Mouse (Mus musculus) kidney, embryonic 15.5 days (tissue): ENCODE measurements around the gene Mx1. TPM values are rescaled to one million over a fixed set of nuclear protein-coding genes. Genes with fewer than 3 reads are reported as not detected.

Source experiments
- ATAC-seq: fragments of 200-750 bp; cut with Nextera tagmentation; replicated peaks from 2 replicates; pipeline ENCODE4 v1.8.0; 2017; ENCODE audit warnings: moderate TSS enrichment; ENCODE audit not compliant: low FRiP score
- H3K27ac ChIP-seq: fragments of 300-500 bp; sonication (generic); 2 replicates; pipeline ENCODE4 v1.5.1; 2015; ENCODE audit warnings: mild to moderate bottlenecking, inconsistent platforms
- H3K27me3 ChIP-seq: fragments of 300-500 bp; sonication (generic); 2 replicates; pipeline ENCODE4 v1.6.1; 2015; ENCODE audit warnings: inconsistent platforms
- H3K36me3 ChIP-seq: fragments of 300-500 bp; sonication (generic); 2 replicates; pipeline ENCODE4 v1.6.1; 2015; ENCODE audit warnings: inconsistent platforms
- H3K4me1 ChIP-seq: fragments of 300-500 bp; sonication (generic); 2 replicates; pipeline ENCODE4 v1.6.1; 2015; ENCODE audit warnings: inconsistent platforms
- H3K4me2 ChIP-seq: fragments of 300-500 bp; sonication (generic); 2 replicates; pipeline ENCODE4 v1.6.1; 2015; ENCODE audit warnings: moderate library complexity, mild to moderate bottlenecking, inconsistent platforms
- H3K4me3 ChIP-seq: fragments of 300-500 bp; sonication (generic); replicated peaks from 2 replicates; pipeline ENCODE4 v1.5.1; 2015; ENCODE audit warnings: mild to moderate bottlenecking, inconsistent platforms
- H3K9ac ChIP-seq: fragments of 300-500 bp; sonication (generic); 2 replicates; pipeline ENCODE4 v1.6.1; 2015; ENCODE audit warnings: mild to moderate bottlenecking, inconsistent platforms
- H3K9me3 ChIP-seq: fragments of 300-500 bp; sonication (generic); replicated peaks from 2 replicates; pipeline ENCODE4 v1.6.1; 2016; ENCODE audit warnings: inconsistent platforms
- WGBS: fragments of 180-500 bp; shearing (Covaris S2); methylation state at CpG from one replicate; pipeline ENCODE4 v1.1.7; 2015; ENCODE audit warnings: mixed read lengths; 5-methylcytosine and 5-hydroxymethylcytosine counted together
- polyA plus RNA-seq: library from polyadenylated mRNA; unstranded; fragments of >200 nt; fragmentation: Nextera tagmentation; extraction: Ambion mirVana; gene quantifications from 2 replicates; pipeline ENCODE4 v1.2.1, GENCODE M21; 2015

The Mx1 gene
- polyA plus RNA-seq, 1 experiment from 2014 or later, result 0.43 TPM

DNA sequence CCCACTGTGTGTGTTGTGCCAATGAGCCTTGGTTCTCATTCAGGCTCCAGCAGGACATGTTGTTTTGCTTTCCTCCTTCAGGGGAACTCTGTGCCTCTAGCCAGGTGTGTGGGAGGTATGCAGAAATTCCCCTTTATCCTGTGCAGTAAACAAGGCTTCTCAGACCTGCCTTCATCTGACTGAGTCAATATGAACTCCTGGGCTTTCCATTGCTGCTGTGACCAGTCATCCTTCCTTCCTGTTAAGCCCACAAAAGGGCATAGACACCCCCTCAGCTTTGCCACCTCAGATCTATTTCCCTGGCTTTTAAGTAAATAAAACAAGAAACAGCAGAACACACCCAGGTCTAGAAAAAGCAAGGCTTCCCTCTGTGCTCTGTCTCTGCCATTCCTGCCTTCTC, 61.0 kb downstream of the Mx1 start:
- H3K27ac ChIP-seq, result no peak overlapping the region
- no peaks in the 10 kb centered on the region for H3K36me3 ChIP-seq
- no peak overlapping the region for H3K9ac ChIP-seq
- H3K4me2 ChIP-seq, result no peak overlapping the region
- ATAC-seq, result no peak
- no peaks in the 10 kb centered on the region for H3K27me3 ChIP-seq
- no peak overlapping the region for H3K4me3 ChIP-seq
- no peaks in the 10 kb centered on the region for H3K9me3 ChIP-seq
- H3K4me1 ChIP-seq, result no peaks in the 10 kb centered on the region

DNA sequence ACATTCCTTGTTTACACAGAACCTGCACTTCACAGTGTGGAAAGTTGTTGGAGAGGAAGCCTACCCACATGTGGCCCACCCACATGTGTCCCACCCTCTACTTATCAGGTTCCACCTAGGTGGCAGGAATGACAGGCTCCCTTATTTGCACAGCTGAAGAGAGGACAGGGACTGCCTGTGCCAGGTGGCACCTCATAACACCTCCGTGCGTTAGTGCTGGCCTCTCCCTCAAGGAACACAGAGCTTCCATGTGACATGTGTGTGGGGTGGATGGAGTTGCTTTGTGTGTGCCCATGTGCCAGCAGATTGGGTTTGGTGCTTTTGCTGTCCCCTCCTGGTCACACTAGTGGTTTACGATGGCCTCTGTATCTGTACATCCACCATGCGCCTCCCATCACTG, 62.7 kb downstream of the Mx1 start:
- Histone ChIP-seq H3K9me3 (no peaks in the 10 kb centered on the region), H3K27ac (no peak overlapping the region), H3K36me3 (no peaks in the 10 kb centered on the region), H3K9ac (no peak overlapping the region), H3K4me2 (no peak overlapping the region), H3K4me3 (no peak overlapping the region), H3K4me1 (no peaks in the 10 kb centered on the region), H3K27me3 (no peaks in the 10 kb centered on the region)
- no peak for ATAC-seq
- WGBS, result 86% methylated on average over 4 of the region's 4 CpGs

DNA sequence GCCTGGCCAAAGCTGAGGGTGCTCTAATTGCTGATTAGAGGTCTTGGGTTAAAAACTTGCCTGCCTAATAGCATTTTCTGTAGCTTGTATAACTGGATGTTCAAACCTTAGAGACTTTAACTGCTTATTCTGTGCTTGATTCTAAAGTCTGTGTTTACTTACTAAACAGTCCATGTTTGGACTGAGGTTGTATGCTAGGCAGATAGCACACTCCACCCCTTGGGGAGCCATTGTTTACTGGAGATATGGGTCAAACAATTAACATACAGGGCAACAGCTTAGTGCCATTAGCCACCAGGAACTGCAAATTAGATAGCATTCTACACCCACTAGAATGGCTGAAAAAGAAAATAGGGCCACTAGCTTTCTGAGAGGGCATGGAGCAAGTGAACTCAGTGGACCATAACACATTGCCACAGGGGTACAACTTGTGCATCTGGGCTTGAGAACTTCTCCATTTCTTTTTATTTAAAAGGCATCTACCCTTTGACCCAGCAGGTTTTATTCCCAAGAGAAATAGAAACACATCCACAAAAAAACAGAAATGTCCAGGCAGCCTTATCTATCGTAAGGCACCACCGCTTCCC, 64.7 kb downstream of the Mx1 start:
- Histone ChIP-seq H3K4me3 (no peak overlapping the region), H3K27me3 (no peaks in the 10 kb centered on the region), H3K27ac (no peak overlapping the region), H3K4me1 (no peaks in the 10 kb centered on the region), H3K36me3 (no peaks in the 10 kb centered on the region), H3K9ac (no peak overlapping the region), H3K4me2 (no peak overlapping the region), H3K9me3 (no peaks in the 10 kb centered on the region)
- ATAC-seq, result no peak
- 83% methylated on average over 2 of the region's 2 CpGs for WGBS

Other genes with a start within 250 kb of the Mx1 start
- 7.3 and 9.4 TPM in 2 replicates for gene Bace2, start 106.2 kb downstream of the Mx1 start, polyA plus RNA-seq
- 0.23 TPM in 1 of 2 replicates, not detected in the other for gene Fam3b, start 51.9 kb upstream of the Mx1 start, polyA plus RNA-seq
- gene Tmprss2, start 148.3 kb upstream of the Mx1 start, polyA plus RNA-seq, result 31.9 and 32.5 TPM in 2 replicates